Mouse (Mus musculus): ENCODE data around the gene Ufd1.
"Not testable (repeated sequence)": the region's sequence is repeated elsewhere in the genome, so short reads cannot be mapped to it uniquely, and the experiment has no call there.

Gene Ufd1

GRCm38 (mm10) chr16:18811032-18811431, 547 bp upstream of the Ufd1 start:
- in situ Hi-C loops (cut with MboI) = no loop called here

GRCm38 (mm10) chr16:18812385-18812910, 869 bp downstream of the Ufd1 start:
- in situ Hi-C loops (cut with MboI) = no loop called here

GRCm38 (mm10) chr16:18822356-18822755, 10.8 kb downstream of the Ufd1 start:
- in situ Hi-C loops (cut with MboI) = no loop called here

- in situ Hi-C loops (cut with MboI) = no loop called here
These were observed 11.3 kb downstream of the Ufd1 start for GRCm38 (mm10) chr16:18822925-18823324.

- in situ Hi-C loops (cut with MboI) = no loop called here
These were observed 17.1 kb downstream of the Ufd1 start for GRCm38 (mm10) chr16:18828630-18829029.

GRCm38 (mm10) chr16:18829102-18829501, 17.5 kb downstream of the Ufd1 start:
- in situ Hi-C loops (cut with MboI) = no loop called here

GRCm38 (mm10) chr16:18833486-18833885, 21.9 kb downstream of the Ufd1 start:
- in situ Hi-C loops (cut with MboI) = no loop called here

- in situ Hi-C loops (cut with MboI) = no loop called here
These were observed 24.5 kb downstream of the Ufd1 start for GRCm38 (mm10) chr16:18836073-18836467.

- in situ Hi-C loops (cut with MboI) = no loop called here
These were observed 25.1 kb downstream of the Ufd1 start, which contains the start of the genes 2510002D24Rik and Gm28539 for GRCm38 (mm10) chr16:18836468-18837208. TSS of gene 2510002D24Rik (plus strand) at chr16:18836578. TSS of gene Gm28539 (plus strand) at chr16:18836584.

- in situ Hi-C loops (cut with MboI) = no loop called here
These were observed 26.8 kb downstream of the Ufd1 start for GRCm38 (mm10) chr16:18838346-18838745.

GRCm38 (mm10) chr16:18846301-18846820, 34.8 kb downstream of the Ufd1 start:
- in situ Hi-C loops (cut with MboI) = no loop called here

GRCm38 (mm10) chr16:18849521-18850190, 38.1 kb downstream of the Ufd1 start:
- in situ Hi-C loops (cut with MboI) = not testable (repeated sequence)

- in situ Hi-C loops (cut with MboI) = no loop called here
These were observed 47.0 kb downstream of the Ufd1 start for GRCm38 (mm10) chr16:18858551-18858950.

GRCm38 (mm10) chr16:18860186-18860585, 48.6 kb downstream of the Ufd1 start:
- in situ Hi-C loops (cut with MboI) = no loop called here

- in situ Hi-C loops (cut with MboI) = not testable (repeated sequence)
These were observed 58.9 kb downstream of the Ufd1 start for GRCm38 (mm10) chr16:18870495-18870894.

GRCm38 (mm10) chr16:18876091-18876441, 64.5 kb downstream of the Ufd1 start:
- in situ Hi-C loops (cut with MboI) = no loop called here

- in situ Hi-C loops (cut with MboI) = no loop called here
These were observed 65.1 kb downstream of the Ufd1 start, which contains the start of the genes Mrpl40 and Hira for GRCm38 (mm10) chr16:18876442-18877308. TSS of gene Mrpl40 (minus strand) at chr16:18876862. TSS of gene Hira (plus strand) at chr16:18877037.

GRCm38 (mm10) chr16:18877386-18878090, 66.0 kb downstream of the Ufd1 start:
- in situ Hi-C loops (cut with MboI) = no loop called here

GRCm38 (mm10) chr16:18878091-18878720, 66.6 kb downstream of the Ufd1 start:
- in situ Hi-C loops (cut with MboI) = no loop called here

GRCm38 (mm10) chr16:18884044-18884443, 72.5 kb downstream of the Ufd1 start:
- in situ Hi-C loops (cut with MboI) = no loop called here
